Mouse (Mus musculus) bone marrow macrophage, adult 2 months (primary cell): ENCODE measurements at regions not wholly inside any gene's neighbourhood (a gene's known extent, or its start where the extent isn't known, plus 50 kb on each side); places are given as distances from the start of the nearest gene placed in this dataset.

Experiments used
- CTCF ChIP-seq: IDR thresholded peaks from 2 replicates; pipeline ENCODE4 v1.5.1; 2012; ENCODE audit warnings: low read depth, mild to moderate bottlenecking, low read length, moderate library complexity
- POLR2A ChIP-seq: IDR thresholded peaks from 2 replicates; pipeline ENCODE4 v1.6.1; 2012; ENCODE audit warnings: mild to moderate bottlenecking, low read depth, low read length, borderline replicate concordance

- TF ChIP-seq CTCF (no peak), POLR2A (no peak)
Observed at GRCm38 (mm10) chr13:102411840-102412239, 281.5 kb upstream of the Cd180 start.
